Mouse (Mus musculus) liver, adult 2 months (tissue): ENCODE results near the gene Prpf6. TPM values are rescaled to one million over a fixed set of nuclear protein-coding genes. Genes with fewer than 3 reads are reported as not detected.

Source experiments
- DNase-seq: peaks from one replicate; pipeline ENCODE4 v3.0.0-alpha.2; 2011; ENCODE audit warnings: low read depth, low spot score; ENCODE audit errors: extremely low read depth
- H3K27ac ChIP-seq: fragments of 200-500 bp; replicated peaks from 2 replicates; pipeline ENCODE4 v1.5.1; 2012; ENCODE audit warnings: low read depth, mild to moderate bottlenecking, control low read depth, inconsistent platforms, low read length; ENCODE audit not compliant: insufficient read depth
- H3K27me3 ChIP-seq: fragments of 200-500 bp; 2 replicates; pipeline ENCODE4 v1.6.1; 2012; ENCODE audit warnings: mild to moderate bottlenecking, moderate library complexity, low read length, inconsistent platforms; ENCODE audit not compliant: control insufficient read depth, insufficient read depth
- H3K36me3 ChIP-seq: fragments of 200-500 bp; 2 replicates; pipeline ENCODE4 v1.6.1; 2012; ENCODE audit warnings: low read length, inconsistent platforms; ENCODE audit not compliant: control insufficient read depth, insufficient read depth
- H3K4me1 ChIP-seq: fragments of 200-500 bp; 2 replicates; pipeline ENCODE4 v1.6.1; 2011; ENCODE audit warnings: low read length; ENCODE audit not compliant: control insufficient read depth, insufficient read depth
- H3K4me3 ChIP-seq: fragments of 200-500 bp; 2 replicates; pipeline ENCODE4 v1.5.1; 2011; ENCODE audit warnings: low read depth, mild to moderate bottlenecking, control low read depth, low read length, moderate library complexity; ENCODE audit not compliant: insufficient read depth
- H3K79me2 ChIP-seq: fragments of 200-500 bp; 2 replicates; pipeline ENCODE4 v1.6.1; 2012; ENCODE audit warnings: inconsistent platforms, mild to moderate bottlenecking, low read length, moderate library complexity; ENCODE audit not compliant: control insufficient read depth, insufficient read depth
- H3K9ac ChIP-seq: fragments of 200-500 bp; 2 replicates; pipeline ENCODE4 v1.6.1; 2012; ENCODE audit warnings: low read depth, mild to moderate bottlenecking, control low read depth, inconsistent platforms, low read length
- CTCF ChIP-seq: fragments of 200-500 bp; IDR thresholded peaks from 2 replicates; pipeline ENCODE4 v1.5.1; 2011; ENCODE audit warnings: low read depth, low read length, control low read depth
- POLR2A ChIP-seq: fragments of 200-500 bp; IDR thresholded peaks from 2 replicates; pipeline ENCODE4 v1.6.1; 2011; ENCODE audit warnings: low read length, control low read depth; ENCODE audit not compliant: insufficient read depth; ENCODE audit errors: extremely low read depth
- WGBS: fragments of 180-500 bp; shearing (Covaris S2); methylation state at CpG from one replicate; pipeline ENCODE4 v1.1.7; 2018; 5-methylcytosine and 5-hydroxymethylcytosine counted together
- polyA plus RNA-seq: library from polyadenylated mRNA; depleted of rRNA; stranded (reverse); fragments of >200 nt; gene quantifications from 2 replicates; pipeline ENCODE4 v1.2.3, GENCODE M21; 2012; rRNA removed
- total RNA-seq: library from RNA; depleted of rRNA; stranded (reverse); fragments of >200 nt; gene quantifications from 2 replicates; pipeline ENCODE4 v1.2.3, GENCODE M21; 2014; rRNA removed

The Prpf6 gene
- total and polyA plus RNA-seq, 2 experiments, result 13.4 to 27.3 TPM

- H3K79me2 ChIP-seq, result no peaks in the 10 kb centered on the region
- no peak for DNase-seq
- no peak overlapping the region for H3K9ac ChIP-seq
- 0 out of 2 replicates have a peak, but pooled peaks cover 3% of the 10 kb centered on the region for H3K27me3 ChIP-seq
- no peak overlapping the region for H3K4me3 ChIP-seq
- no peaks in the 10 kb centered on the region for H3K36me3 ChIP-seq
- 0 out of 2 replicates have a peak, but pooled peaks cover 5% of the 10 kb centered on the region for H3K4me1 ChIP-seq
- 97% methylated on average over 3 of the region's 3 CpGs for WGBS
- TF ChIP-seq CTCF (no peak), POLR2A (no peak)
- H3K27ac ChIP-seq, result no peak overlapping the region
Measured at GRCm38 (mm10) chr2:181694581-181694980, 102.9 kb downstream of the Prpf6 start.

GRCm38 (mm10) chr2:181695776-181696175 lies 104.1 kb downstream of the Prpf6 start:
- no peak for TF ChIP-seq POLR2A
- TF ChIP-seq CTCF, result no peak
- WGBS, result 90% methylated on average over 1 of the region's 1 CpGs
- Histone ChIP-seq H3K27ac (no peak overlapping the region), H3K36me3 (no peaks in the 10 kb centered on the region), H3K27me3 (0 out of 2 replicates have a peak, but pooled peaks cover 3% of the 10 kb centered on the region), H3K4me3 (no peak overlapping the region), H3K9ac (no peak overlapping the region), H3K79me2 (no peaks in the 10 kb centered on the region), H3K4me1 (0 out of 2 replicates have a peak, but pooled peaks cover 5% of the 10 kb centered on the region)
- DNase-seq, result no peak

GRCm38 (mm10) chr2:181696801-181697420 lies 105.2 kb downstream of the Prpf6 start:
- Histone ChIP-seq H3K4me3 (no peak overlapping the region), H3K36me3 (no peaks in the 10 kb centered on the region), H3K27ac (no peak overlapping the region), H3K4me1 (0 out of 2 replicates have a peak, but pooled peaks cover 5% of the 10 kb centered on the region), H3K79me2 (no peaks in the 10 kb centered on the region), H3K9ac (no peak overlapping the region), H3K27me3 (0 out of 2 replicates have a peak, but pooled peaks cover 3% of the 10 kb centered on the region)
- WGBS, result 69% methylated on average over 33 of the region's 33 CpGs
- no peak for TF ChIP-seq CTCF
- no peak for TF ChIP-seq POLR2A
- DNase-seq, result no peak

DNA sequence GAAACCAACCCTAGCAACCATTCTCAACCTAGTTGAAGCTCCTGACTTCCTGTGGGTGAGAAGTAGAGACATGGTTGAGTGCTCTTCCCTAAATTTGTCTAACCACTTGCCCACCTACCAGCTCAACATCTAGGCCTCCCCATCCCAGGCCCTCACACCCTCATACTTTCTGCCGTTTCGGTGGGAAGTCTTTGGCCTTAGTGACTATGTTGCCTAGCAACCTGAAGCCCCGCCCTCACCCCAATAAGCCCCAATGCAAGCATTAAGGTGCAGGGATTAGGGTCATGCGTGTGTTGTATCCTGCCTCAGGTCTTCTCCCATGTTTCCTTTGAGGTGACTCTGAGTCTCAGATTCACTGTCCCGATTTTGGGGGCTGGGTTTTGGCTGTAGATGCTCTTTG lies 106.6 kb downstream of the Prpf6 start, which contains the start of gene Lkaaear1:
Lkaaear1 (minus strand) TSS at position 202 of the 400 bp plus-strand sequence.
- Histone ChIP-seq H3K27me3 (0 out of 2 replicates have a peak, but pooled peaks cover 3% of the 10 kb centered on the region), H3K36me3 (no peaks in the 10 kb centered on the region), H3K4me1 (0 out of 2 replicates have a peak, but pooled peaks cover 4% of the 10 kb centered on the region), H3K27ac (no peak within 1 kb of the TSS), H3K79me2 (no peaks in the 10 kb centered on the region), H3K4me3 (no peak within 1 kb of the TSS), H3K9ac (no peak within 1 kb of the TSS)
- DNase-seq, result no peak
- TF ChIP-seq CTCF, result no peak
- no peak for TF ChIP-seq POLR2A
- WGBS, result 63% methylated on average over 5 of the region's 5 CpGs

Other genes starting within 250 kb of the Prpf6 start
- gene Zgpat, start 226.9 kb upstream of the Prpf6 start, total RNA-seq, result 17.9 and 18.9 TPM in 2 replicates
- gene Zgpat, start 226.9 kb upstream of the Prpf6 start, polyA plus RNA-seq, result 18.2 and 22.5 TPM in 2 replicates
- 10.1 and 14.2 TPM in 2 replicates for gene Arfrp1, start 226.5 kb upstream of the Prpf6 start, total RNA-seq
- 11.9 and 15.0 TPM in 2 replicates for gene Arfrp1, start 226.5 kb upstream of the Prpf6 start, polyA plus RNA-seq
- gene Lime1, start 211.8 kb upstream of the Prpf6 start, total RNA-seq, result 9.7 and 11.3 TPM in 2 replicates
- gene Lime1, start 211.8 kb upstream of the Prpf6 start, polyA plus RNA-seq, result 22.2 and 36.9 TPM in 2 replicates
- gene Zbtb46, start 132.4 kb upstream of the Prpf6 start, total RNA-seq, result 5.2 and 5.3 TPM in 2 replicates
- gene Zbtb46, start 132.4 kb upstream of the Prpf6 start, polyA plus RNA-seq, result 2.4 and 2.8 TPM in 2 replicates
- not detected in 2 replicates for gene Abhd16b, start 98.7 kb upstream of the Prpf6 start, total RNA-seq
- not detected in 2 replicates for gene Abhd16b, start 98.7 kb upstream of the Prpf6 start, polyA plus RNA-seq
- 26.2 and 27.1 TPM in 2 replicates for gene Tpd52l2, start 94.7 kb upstream of the Prpf6 start, total RNA-seq
- 18.8 and 23.0 TPM in 2 replicates for gene Tpd52l2, start 94.7 kb upstream of the Prpf6 start, polyA plus RNA-seq
- gene Dnajc5, start 71.4 kb upstream of the Prpf6 start, total RNA-seq, result 20.2 and 23.8 TPM in 2 replicates
- gene Dnajc5, start 71.4 kb upstream of the Prpf6 start, polyA plus RNA-seq, result 28.6 and 30.7 TPM in 2 replicates
- gene Uckl1, start 7.0 kb upstream of the Prpf6 start, total RNA-seq, result 28.1 and 30.9 TPM in 2 replicates
- 49.1 and 90.1 TPM in 2 replicates for gene Uckl1, start 7.0 kb upstream of the Prpf6 start, polyA plus RNA-seq
- gene Zfp512b, start 935 bp downstream of the Prpf6 start, total RNA-seq, result 9.5 and 15.1 TPM in 2 replicates
- gene Zfp512b, start 935 bp downstream of the Prpf6 start, polyA plus RNA-seq, result 16.9 and 28.0 TPM in 2 replicates
- 0.54 and 0.55 TPM in 2 replicates for gene Samd10, start 7.3 kb downstream of the Prpf6 start, total RNA-seq
- 2.2 and 4.6 TPM in 2 replicates for gene Samd10, start 7.3 kb downstream of the Prpf6 start, polyA plus RNA-seq
- gene Gm29797, start 65.2 kb downstream of the Prpf6 start, total RNA-seq, result not detected in 2 replicates
- not detected in 2 replicates for gene Gm29797, start 65.2 kb downstream of the Prpf6 start, polyA plus RNA-seq
- 1.4 and 2.9 TPM in 2 replicates for gene Sox18, start 79.8 kb downstream of the Prpf6 start, total RNA-seq
- gene Sox18, start 79.8 kb downstream of the Prpf6 start, polyA plus RNA-seq, result 8.0 and 9.8 TPM in 2 replicates
- gene Tcea2, start 88.4 kb downstream of the Prpf6 start, total RNA-seq, result 1.1 and 1.4 TPM in 2 replicates
- gene Tcea2, start 88.4 kb downstream of the Prpf6 start, polyA plus RNA-seq, result 1.8 and 2.8 TPM in 2 replicates
- 1.5 and 3.2 TPM in 2 replicates for gene Rgs19, start 102.1 kb downstream of the Prpf6 start, total RNA-seq
- gene Rgs19, start 102.1 kb downstream of the Prpf6 start, polyA plus RNA-seq, result 4.5 and 7.8 TPM in 2 replicates
- gene Lkaaear1, start 106.6 kb downstream of the Prpf6 start, total RNA-seq, result not detected in 2 replicates
- not detected in 2 replicates for gene Lkaaear1, start 106.6 kb downstream of the Prpf6 start, polyA plus RNA-seq
- 0.13 TPM in 1 of 2 replicates, not detected in the other for gene Oprl1, start 123.1 kb downstream of the Prpf6 start, total RNA-seq
- gene Oprl1, start 123.1 kb downstream of the Prpf6 start, polyA plus RNA-seq, result 0.06 TPM in 1 of 2 replicates, not detected in the other
- gene Myt1, start 171.5 kb downstream of the Prpf6 start, total RNA-seq, result not detected in 2 replicates
- not detected in 2 replicates for gene Myt1, start 171.5 kb downstream of the Prpf6 start, polyA plus RNA-seq
- 39.2 and 39.5 TPM in 2 replicates for gene Pcmtd2, start 246.0 kb downstream of the Prpf6 start, total RNA-seq
- 17.1 and 19.4 TPM in 2 replicates for gene Pcmtd2, start 246.0 kb downstream of the Prpf6 start, polyA plus RNA-seq